Mouse (Mus musculus) kidney, adult 11 months (tissue): ENCODE results near the gene Pm20d2.
A peak's percentile ranks its signal among the peaks of the same experiment; 100 is the strongest.

ENCODE experiments used
- DNase-seq: peaks from one replicate; pipeline ENCODE4 v3.0.0; 2022

Gene Pm20d2

DNA sequence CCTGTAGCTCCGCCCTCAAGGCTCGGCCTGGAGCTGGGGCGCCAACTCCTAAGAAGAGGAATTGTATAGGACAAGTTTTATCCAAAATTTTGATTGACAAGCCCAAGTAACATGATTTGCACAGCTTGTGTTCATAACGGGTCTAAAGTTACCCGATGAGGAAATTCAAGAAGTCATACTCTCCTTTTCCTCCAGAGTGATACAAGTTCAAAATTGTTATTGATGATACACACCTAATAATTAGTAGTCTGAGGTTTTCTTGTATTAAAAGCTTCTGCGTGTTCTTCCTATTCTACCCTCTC lies at the start of gene Pm20d2:
Gene Pm20d2 (minus strand): TSS at position 3 of the 302 bp plus-strand sequence.
- no peak for DNase-seq

DNA sequence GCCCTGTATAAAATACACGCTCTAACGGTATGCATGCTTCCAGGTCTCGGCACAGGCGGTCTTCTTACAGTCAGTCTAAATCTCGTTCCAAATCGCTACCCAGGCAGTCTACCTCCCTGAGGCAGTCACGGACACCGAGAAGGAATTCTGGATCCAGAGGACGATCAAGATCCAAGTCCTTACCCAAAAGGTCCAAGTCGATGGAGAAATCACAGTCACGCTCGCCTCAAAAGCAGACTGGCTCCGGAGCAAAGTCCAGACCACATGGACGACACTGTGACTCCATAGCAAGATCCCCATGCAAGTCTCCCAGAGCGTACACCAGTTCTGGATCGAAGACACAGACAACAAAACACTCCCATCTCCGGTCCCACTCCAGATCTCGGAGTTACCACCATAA lies 41.3 kb upstream of the Pm20d2 start:
- no peak for DNase-seq

DNA sequence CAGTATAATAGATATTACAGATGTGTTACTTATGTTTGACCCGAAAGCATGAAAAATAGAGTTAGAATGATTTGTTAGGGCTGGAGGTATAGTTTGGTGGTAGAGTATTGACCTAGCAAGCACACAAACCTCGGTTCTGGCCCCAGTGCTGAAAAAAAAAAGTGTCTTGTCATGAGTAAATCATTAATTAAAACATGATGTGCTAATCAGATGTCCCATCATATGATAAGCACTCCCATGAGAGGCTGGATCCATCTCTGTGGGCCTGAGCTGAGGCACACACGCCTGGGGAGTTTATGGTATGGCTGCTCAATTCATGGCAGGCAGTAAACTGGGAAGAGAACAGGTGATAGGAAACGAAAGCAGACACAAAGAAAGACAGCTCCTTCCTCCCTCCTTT lies 40.1 kb upstream of the Pm20d2 start:
- DNase-seq: no peak

DNA sequence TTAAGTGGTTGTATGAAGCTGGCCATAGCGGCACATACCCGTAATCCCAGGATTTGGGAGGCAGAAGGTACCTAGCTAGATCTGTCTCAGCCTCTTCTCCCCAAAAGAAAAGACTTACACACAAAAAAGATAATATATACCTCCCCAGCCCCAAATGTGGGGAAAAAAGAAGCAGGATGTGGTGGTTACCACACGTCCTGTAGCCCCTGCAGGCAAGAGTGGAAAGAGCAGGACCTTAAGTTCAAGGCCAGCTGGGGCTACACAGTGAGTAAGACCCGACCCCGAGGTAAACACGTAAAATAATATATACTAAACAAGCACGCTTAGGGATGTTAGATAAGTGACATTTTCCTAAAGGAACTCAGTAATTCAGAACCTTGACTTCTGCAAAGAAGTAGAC lies 37.6 kb upstream of the Pm20d2 start:
- DNase-seq: no peak

DNA sequence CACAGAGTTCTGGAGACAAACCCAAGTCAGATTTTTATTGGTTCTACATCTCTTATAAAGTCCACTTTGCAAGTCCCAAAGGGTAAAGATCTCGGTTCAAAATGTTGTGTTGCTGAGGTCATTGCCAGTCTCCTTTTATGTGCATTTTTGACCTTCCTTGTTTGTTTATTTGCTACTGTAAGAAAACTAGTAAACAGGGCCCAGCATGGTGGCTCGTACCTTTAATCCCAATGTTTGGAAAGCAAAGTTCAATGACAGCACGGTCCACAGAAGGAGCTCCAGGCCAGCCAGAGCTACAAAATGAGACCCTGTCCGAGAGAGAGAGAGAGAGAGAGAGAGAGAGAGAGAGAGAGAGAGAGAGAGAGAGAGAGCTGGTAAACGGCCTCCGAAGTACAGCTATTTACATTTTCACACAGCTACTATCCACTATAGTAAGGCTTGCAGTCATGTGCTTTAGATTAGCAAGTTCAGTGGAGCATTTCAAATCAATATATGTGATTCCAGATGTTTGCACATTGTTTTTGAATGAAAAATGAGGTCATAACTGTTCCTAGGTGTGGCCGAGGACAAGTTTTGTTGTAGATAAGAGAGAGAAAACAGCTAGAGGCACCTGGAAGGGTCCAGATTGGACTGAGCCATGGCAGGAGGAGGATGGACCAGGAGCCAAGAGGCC lies 34.6 kb upstream of the Pm20d2 start:
- DNase-seq: no peak

DNA sequence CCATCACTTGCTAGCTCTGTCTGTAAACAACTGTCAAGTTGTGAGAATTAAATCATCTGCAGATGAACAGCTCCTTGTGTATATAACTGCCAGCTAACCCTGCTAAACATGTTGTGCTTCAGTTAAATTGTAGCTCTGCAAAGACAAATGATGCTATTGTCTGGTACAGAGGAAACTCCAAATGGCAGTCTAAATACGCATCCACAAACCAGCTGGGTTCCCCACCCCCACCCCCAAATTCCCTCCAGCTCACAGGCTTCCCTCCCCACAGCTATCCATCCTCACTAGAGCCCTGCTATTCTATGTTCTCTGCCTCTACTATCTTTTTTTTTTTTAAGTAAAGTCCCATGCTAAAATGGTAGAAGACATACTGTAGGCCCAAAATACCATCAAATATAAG lies 32.3 kb upstream of the Pm20d2 start:
- no peak for DNase-seq

DNA sequence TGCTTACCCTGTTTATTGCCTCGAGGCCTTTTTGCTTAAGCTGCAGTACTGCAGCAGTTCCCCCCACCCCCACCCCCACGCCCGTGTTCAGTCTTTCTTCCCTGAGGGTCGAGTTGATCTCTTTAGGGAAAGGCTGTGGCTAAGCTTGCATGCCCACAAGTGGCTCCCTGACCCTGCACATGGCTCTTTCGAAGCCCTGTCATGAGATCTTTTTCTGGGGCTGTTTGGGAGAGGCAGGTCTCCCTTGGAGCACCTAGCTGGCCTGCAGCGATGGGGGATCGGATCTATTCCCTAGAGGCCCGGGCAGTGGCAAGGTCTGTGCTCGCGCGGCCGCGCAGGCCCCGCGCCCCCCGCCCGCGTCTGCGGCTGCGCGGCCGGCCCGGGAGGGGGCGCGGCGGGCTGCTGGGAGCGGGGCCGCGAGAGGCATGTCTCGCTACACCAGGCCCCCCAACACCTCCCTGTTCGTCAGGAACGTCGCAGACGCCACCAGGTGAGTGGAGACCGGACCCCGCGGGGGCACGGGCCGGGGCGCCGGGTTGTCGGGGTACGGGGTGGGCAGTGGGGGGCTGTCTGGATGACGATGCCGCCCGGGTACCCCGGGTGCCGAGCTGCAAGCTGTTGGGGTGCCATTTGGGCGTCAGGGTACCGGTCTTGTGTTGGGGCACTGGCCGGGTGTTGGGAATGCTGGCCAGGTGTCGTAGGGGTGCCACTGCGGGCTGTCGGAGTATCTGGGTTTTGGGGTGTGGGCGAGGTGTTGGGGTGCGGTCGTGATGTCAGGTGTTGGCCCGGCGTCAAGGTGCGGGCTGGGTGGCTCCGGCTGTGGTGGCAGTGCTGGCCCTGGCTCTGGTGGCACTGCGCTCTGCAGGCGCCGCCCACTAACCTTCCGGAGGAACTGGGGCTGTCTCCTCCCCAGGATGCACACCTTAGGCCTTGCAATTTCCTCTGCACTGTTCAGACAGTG lies 19.6 kb upstream of the Pm20d2 start, which contains the start of gene Srsf12:
Gene Srsf12 (plus strand): TSS at position 111 of the 961 bp plus-strand sequence.
- DNase-seq: no peak

DNA sequence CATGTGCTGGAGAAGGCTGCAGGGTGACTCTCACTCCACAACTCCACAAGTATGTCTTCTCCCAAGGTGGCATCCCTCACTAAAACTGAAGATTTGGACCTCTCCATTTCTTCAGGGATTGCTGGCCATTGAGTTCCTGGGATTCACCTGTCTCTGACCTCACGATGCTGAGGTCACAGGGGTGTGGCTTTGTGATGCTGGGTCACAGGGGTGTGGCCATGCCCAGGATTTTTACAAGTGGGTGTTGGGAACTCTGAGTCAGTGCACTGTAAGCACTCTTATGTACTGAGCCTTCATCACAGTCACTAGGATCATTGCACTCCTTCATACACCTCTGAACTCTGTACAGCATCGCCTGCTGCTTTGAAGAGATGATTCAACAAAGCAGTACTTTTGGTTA lies 18.0 kb upstream of the Pm20d2 start:
- no peak for DNase-seq

DNA sequence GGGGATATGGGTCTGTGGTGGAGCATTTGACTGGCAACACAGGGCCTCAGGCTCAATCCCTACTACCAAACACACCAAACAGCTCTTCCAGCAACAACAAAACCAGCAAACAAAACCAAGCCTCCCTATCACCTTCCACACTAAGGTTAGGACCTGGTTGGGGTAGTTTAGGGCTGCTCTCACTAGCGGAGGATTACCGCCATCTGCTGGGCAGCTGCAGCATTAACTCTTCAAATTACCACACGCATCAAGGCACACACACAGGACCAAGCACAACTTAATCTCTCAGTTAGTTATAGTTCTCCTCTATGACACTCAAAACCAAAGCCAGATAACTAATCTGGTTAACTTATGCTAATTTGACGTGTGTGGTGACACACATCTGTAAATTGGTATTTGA lies 15.1 kb upstream of the Pm20d2 start:
- DNase-seq: peak; percentile 38

DNA sequence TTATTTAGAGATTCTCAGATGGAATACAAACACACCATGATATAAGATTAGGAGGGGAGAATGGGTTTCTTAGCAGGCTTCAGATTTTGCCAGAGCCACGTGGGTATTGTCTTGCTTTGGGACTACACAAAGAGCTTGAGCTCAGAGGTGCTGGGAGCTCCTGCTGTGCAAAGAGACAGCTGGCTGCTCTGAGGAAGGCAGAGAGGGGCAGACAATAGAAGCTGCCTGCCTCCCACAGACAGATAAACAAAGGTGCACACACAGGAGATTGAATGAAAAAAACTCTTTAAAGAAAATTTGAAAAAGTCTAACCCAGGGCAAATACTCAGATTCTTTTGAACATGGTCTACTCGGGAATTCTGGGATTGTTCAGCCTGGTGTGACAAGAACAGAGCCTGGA lies 8.6 kb upstream of the Pm20d2 start:
- no peak for DNase-seq

DNA sequence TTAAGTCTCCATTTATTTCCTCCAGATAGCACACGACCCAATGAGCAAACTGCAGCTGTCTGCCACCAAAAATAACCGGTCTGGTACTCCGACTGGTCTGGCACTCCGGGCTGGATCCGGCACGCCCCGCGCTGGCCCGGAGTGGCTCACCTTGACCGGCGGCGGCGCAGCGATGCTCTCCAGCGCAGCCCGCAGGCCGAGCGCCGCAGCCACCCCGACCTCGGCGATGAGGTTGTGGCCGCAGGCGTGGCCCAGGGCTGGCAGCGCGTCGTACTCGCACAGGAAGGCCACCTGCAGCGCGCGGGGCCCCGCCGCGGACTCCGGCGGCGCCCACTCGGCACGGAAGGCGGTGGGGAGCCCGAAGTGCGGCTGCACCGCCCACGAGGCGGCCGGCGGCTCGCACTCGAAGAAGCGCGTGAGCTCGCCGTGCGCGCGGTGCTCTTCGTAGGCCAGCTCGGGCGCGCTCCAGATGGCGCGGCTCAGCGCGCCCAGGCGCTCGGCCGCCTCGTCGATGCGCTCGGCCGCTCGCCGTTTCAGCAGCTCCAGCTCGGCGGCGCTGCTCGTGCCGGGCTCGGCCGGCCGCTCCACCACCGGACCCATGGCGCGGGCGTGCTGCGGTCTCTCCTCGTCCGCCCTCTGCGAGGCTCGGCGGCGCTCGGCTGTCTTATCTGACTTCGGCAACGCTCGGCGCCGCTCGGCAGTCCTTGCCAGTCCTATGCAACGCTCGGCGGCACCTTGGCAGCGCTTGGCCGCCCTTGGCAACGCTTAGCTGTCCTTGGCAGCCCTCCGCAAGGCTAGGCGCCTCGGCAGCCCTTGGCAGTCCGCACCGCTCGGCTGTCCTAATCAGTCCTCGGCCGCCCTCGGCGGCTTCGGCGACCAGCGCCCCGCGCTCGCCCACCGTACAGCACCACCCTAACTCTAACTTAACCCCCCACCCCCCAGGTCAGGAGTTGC lies 479 bp downstream of the Pm20d2 start:
- DNase-seq: peak; percentile 93

DNA sequence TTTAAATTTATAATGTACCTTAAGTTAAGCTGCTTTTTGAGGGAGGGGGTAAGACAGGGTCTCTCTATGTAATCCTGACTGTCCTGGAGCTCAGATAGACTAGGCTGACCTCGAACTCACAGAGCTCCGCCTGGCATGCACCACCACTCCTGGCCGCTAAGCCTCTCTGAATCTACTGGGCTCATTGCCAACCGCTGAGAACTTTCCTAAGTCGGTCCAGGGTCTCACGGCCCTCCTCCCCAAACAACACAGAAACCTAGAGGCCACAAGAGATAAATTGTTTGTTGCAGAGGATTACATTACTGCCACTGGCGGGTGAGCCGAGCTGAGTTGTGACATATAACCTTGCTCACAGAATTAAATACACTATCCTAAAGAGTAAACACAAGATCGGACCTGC lies 1.4 kb downstream of the Pm20d2 start:
- DNase-seq: peak; percentile 54

DNA sequence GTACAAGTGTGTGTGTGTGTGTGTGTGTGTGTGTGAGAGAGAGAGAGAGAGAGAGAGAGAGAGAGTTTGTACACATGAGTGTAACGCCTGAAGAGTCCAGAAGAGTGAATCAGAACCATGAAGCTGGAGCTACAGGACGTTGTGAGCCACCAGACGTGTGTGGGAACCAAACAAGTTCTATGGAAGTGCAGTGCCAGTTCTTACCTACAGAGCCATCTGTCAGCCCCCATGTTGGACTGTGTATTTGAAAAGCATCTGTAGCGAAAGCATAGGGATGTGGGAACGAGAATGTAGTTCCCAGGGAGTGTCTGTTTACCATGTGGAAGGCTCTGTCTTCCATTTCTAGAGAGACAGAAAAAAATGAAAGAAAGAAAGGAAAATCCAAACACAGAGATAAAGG lies 6.1 kb downstream of the Pm20d2 start:
- no peak for DNase-seq

DNA sequence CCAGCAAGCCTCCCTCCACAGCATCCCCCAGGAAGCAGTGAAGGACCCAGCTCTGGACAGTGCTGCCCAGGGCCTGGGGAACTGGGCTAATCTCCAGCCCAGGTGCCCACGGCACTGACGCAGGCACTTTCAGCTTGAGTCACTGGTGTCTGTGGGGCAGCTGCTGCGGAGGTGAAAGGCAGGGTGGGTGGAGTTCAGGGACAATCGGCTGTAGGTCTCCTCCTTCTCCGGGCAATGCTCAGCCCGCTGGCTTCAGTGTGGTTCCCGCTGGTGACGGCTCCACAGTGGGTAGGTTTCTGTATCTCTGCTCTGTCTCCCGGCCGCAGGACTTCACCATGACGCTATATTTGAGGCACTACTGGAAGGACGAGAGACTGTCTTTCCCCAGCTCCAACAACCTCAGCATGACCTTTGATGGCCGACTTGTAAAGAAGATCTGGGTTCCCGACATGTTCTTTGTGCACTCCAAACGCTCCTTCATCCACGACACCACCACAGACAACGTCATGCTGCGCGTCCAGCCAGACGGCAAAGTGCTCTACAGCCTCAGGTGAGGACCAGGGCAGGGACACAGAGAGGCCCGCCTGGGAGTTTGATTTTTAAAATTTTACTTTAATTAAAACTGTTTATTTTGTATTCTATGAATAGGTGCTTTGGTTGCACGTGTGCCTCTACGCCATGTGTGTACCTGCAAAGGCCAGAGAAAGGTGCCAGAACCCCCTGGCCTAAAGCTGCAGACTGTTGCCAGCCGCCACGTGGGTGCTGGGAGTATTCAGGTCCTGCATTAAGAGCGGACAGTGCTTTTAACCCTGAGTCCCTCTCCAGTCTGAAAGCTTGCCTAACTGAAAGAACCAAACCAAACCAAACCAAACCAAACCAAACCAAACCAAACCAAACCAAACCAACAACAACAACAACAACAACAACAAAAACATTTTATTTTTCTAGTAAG lies 37.2 kb downstream of the Pm20d2 start:
- no peak for DNase-seq

DNA sequence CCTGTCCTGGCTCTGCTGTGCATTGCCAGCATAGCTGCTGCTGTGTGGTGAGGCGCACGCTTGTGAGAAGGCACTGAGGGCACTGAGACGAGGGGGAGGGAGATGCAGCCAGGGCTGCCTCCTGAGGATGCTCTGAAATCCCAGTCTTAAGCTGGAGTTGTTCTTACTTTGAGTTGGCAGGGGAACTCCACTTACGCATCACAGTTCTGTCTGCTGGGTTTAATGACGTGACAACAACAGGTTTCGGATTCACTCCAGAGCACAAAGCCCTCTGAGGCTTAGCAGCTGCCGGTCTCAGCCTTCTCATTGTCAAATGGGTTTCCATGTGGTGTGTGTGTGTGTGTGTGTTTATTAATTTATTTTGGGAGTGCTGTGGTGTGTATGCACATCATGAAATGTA lies 40.4 kb downstream of the Pm20d2 start:
- DNase-seq: no peak

DNA sequence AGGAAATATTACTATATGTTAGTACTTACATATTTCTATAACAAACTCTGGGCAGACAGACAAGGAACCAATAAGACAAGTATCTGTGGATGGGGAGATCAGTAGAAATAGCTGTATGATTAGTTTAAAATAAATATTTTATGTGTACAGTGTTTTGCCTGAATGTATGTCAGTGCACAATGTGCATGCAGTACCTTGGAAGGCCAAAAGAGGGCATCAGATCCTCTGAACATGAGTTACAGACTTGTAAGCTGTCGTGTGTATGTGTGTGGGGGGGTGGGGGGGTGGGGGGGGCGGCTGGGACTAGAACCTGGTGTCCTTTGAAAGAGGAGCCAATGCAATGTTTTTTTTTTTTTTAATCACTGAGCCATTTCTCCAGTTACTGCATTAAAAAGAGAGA lies 41.7 kb downstream of the Pm20d2 start:
- peak; percentile 12 for DNase-seq

DNA sequence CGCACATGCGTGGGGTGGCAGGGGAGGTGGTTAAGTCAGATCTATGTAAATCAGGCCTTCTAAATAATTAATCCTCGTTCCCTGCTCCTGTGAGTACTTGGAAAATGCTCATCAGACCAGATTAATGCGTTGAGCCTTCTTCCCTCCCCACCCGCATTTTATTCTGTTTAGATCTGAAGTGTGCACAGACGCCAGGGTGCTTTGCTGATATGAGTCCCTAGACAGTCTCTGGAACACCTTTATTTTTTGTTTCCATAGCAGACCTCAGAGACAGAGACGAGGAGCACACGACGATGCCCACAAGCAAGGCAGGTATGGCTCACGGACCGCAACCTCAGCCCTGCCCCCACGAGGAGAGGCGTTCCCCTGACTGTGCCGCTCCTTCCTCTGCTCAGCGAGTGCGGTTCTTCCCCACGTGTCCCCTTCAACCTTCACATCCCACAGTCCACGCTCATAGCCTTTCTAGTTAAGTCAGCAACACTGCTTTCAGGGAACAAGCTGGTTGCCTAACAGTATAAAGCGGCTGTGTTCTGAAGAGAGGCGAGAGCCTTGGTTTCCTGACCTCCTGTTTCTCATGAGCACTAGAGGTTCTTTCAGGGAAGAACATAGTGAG lies 42.8 kb downstream of the Pm20d2 start:
- DNase-seq: no peak

DNA sequence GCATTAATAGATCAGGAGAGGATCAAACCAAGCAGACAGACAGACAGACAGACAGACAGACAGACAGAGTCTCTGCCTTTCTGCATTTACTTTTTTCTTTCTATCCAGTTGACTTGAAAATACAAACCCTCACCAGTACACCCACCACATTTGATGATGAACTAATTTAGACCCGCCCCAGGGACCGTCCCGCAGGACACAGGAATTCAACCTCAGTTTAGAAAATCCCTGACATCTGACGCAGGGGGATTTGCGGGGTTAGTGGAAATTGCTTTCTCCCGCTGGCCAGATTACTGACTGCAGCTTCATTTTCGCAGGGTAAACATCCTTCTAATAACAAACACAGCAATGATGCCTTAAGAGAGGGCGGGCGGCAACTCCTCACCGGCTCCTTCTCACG lies 57.3 kb downstream of the Pm20d2 start, which contains the start of gene Gabrr1:
Gene Gabrr1 (plus strand): TSS at position 301 of the 400 bp plus-strand sequence.
- DNase-seq: no peak

DNA sequence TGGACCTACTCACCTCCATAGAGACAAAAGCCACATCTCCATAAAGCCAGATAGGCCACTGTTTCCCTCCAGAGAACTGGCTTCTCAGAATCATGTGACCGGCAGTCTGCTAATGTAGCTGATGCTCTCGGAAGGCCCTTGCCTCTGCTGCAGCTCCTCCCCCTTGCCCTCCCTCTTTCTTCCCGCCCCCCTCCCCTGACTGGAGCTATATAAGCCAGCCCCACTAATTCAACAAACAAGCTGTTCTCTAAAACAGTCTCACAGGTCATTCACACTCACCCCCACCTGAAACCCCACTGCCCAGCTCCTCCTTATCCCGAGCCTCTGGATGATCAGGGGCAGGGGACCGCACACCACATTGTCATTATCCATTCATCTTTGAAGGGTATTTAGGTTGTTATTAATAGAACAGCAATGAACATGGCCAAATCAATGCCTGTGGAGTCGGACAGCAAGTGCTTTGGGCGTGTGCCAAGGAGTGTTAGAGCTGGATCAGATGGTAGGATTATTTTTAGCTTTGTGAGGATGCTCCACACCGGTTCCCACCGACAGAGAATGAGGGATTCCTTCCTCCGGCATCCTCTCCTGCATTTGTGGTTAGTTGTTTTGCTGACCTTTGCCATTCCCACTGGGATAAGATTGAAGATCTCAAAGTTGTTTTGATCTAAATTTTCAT lies 64.0 kb downstream of the Pm20d2 start:
- DNase-seq: no peak

DNA sequence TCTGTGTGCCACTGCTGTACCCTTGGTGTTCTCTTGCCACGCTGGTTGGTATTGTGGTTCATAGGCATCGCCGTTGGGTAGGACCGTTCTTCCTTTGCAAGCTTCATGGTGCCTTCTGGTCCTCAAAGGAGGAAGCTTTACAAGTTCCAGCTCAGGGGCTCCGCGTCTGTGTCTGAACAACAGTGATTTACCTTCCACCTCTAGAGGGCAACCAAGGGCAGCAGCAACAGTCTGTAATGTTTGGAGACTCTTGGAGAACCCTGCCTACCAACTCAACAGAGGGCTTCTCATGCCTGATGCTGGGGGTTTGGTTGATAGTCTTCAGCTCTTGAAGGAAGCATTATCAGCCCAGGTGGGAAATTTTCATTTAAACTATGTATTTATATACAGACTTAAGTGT lies 65.0 kb downstream of the Pm20d2 start:
- peak; percentile 20 for DNase-seq
